Mouse (Mus musculus): ENCODE measurements around the gene Ccdc117.

The Ccdc117 gene

DNA sequence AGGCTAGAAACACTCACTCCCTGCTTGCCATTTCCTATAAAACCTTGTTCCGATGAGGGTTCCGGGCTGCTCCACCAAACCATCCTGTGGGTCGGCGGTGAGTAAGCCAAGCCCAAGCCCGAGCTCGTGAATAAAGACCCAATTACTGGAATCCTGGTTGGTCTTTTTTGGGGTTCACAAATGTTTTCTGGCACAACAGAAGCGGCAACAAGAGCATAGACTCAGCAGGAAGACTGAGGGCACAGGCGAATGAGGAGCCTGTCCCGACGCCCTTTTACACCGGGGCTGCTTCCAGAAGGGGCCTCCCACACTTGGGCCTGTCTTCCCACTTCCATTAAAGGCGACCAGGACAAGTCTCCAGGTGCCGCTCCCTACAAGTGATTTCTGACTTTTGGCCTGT, 59.4 kb downstream of the Ccdc117 start:
- in situ Hi-C loops (cut with MboI, MseI), result loop anchor here (5.0 to 10.0 kb wide), 4 partner anchors 65 to 380 kb away; partner anchors contain the start of gene Dbnl (in 1 of the 2)

All from T-helper 17 cell (primary cell).